ENCODE assay signal across 9 mouse cellular contexts in genomic region chr13:52821571-52821970, GRCm38 (mm10).
DNase-seq lines count a peak whose midpoint lies in the region; ATAC-seq and TF ChIP-seq lines count a peak whose summit lies in the region.
"Had no signal": no experiment of that assay in that cellular context is flagged by ENCODE, and none has a peak within 500 bp of the region (broad histone marks: within the 10 kb centered on the region; RNA-seq: fewer than 3 reads in every experiment).

No protein-coding gene starts in this region.

- DNase-seq in forebrain, embryonic 14.5 days (ENCODE audit: low spot score) = no peak
- DNase-seq in heart, adult 18-20 months = peak; percentile 64 to 74
- peak; percentile 66 for DNase-seq in kidney, postnatal 0 days (ENCODE audit: low spot score)
- DNase-seq in lung, postnatal 36 days = peak; percentile 73
- no peak for DNase-seq in frontal cortex, adult 2 months (ENCODE audit: extremely low spot score in 1 of 2, low spot score in 1 of 2)
- DNase-seq in right cerebral cortex, postnatal 25 days = no peak
- no peak for DNase-seq in forebrain, postnatal 0 days

- no peak overlapping the region; the same call in 1 of the 2 replicates for H3K27ac ChIP-seq in forebrain, embryonic 16.5 days (ENCODE audit: low read length)
- H3K27ac ChIP-seq in forebrain, embryonic 14.5 days (ENCODE audit: low read depth, low read length) = no peak overlapping the region
- peak overlapping the region; percentile 81 for H3K27ac ChIP-seq in kidney, postnatal 0 days
- H3K27ac ChIP-seq in forebrain, postnatal 0 days (ENCODE audit: low read depth, low read length) = no peak overlapping the region

- peaks cover 29% of the 10 kb centered on the region for H3K4me1 ChIP-seq in forebrain, embryonic 16.5 days (replicated peaks; ENCODE audit: control insufficient read depth, insufficient read depth, low read length)
- H3K4me1 ChIP-seq in forebrain, embryonic 14.5 days (ENCODE audit: control insufficient read depth, insufficient read depth, low read length) = peaks cover 17% of the 10 kb centered on the region
- peaks cover 34% of the 10 kb centered on the region for H3K4me1 ChIP-seq in kidney, postnatal 0 days (replicated peaks; ENCODE audit: insufficient read depth, low read length)
- peaks cover 24% of the 10 kb centered on the region for H3K4me1 ChIP-seq in forebrain, postnatal 0 days (ENCODE audit: insufficient read depth)

- TF ChIP-seq CTCF in kidney, postnatal 0 days (IDR thresholded peaks at IDR 0.05; ENCODE audit: low read depth) = no peak
- no peak for TF ChIP-seq CTCF in forebrain, postnatal 0 days (IDR thresholded peaks at IDR 0.05; ENCODE audit: low read depth)

- H3K27me3 ChIP-seq in forebrain, embryonic 16.5 days (replicated peaks; ENCODE audit: control insufficient read depth, insufficient read depth, low read length) = no peaks in the 10 kb centered on the region
- H3K27me3 ChIP-seq in forebrain, embryonic 14.5 days (replicated peaks; ENCODE audit: control insufficient read depth, insufficient read depth, low read length) = no peaks in the 10 kb centered on the region
- no peaks in the 10 kb centered on the region for H3K27me3 ChIP-seq in kidney, postnatal 0 days (ENCODE audit: insufficient read depth, low read length)
- H3K27me3 ChIP-seq in forebrain, postnatal 0 days (ENCODE audit: insufficient read depth, low read length) = no peaks in the 10 kb centered on the region
- H3K27me3 ChIP-seq: CH12.LX had no signal

- no peak for ATAC-seq in forebrain, embryonic 16.5 days
- no peak for ATAC-seq in forebrain, embryonic 14.5 days
- ATAC-seq in kidney, postnatal 0 days (replicated peaks; ENCODE audit: low FRiP score, low read depth) = no peak
- ATAC-seq in forebrain, postnatal 0 days = no peak

- WGBS in forebrain, embryonic 16.5 days = 32% methylated on average over 9 of the region's 9 CpGs
- WGBS in forebrain, embryonic 14.5 days = 30% methylated on average over 9 of the region's 9 CpGs
- WGBS in kidney, postnatal 0 days = 13% methylated on average over 9 of the region's 9 CpGs
- WGBS in forebrain, postnatal 0 days = 41% methylated on average over 9 of the region's 9 CpGs

- H3K4me3 ChIP-seq in forebrain, embryonic 16.5 days (replicated peaks; ENCODE audit: low read length) = no peak overlapping the region
- H3K4me3 ChIP-seq in forebrain, embryonic 14.5 days (ENCODE audit: low read depth, low read length) = no peak overlapping the region
- H3K4me3 ChIP-seq in kidney, postnatal 0 days (replicated peaks; ENCODE audit: low read depth, low read length) = no peak overlapping the region
- no peak overlapping the region for H3K4me3 ChIP-seq in forebrain, postnatal 0 days (ENCODE audit: low read depth, low read length)

- no peaks in the 10 kb centered on the region for H3K36me3 ChIP-seq in forebrain, embryonic 16.5 days (ENCODE audit: control insufficient read depth, insufficient read depth)
- no peaks in the 10 kb centered on the region for H3K36me3 ChIP-seq in forebrain, embryonic 14.5 days (ENCODE audit: control insufficient read depth, insufficient read depth, low read length)
- H3K36me3 ChIP-seq in kidney, postnatal 0 days (ENCODE audit: insufficient read depth, low read length) = no peaks in the 10 kb centered on the region
- no peaks in the 10 kb centered on the region for H3K36me3 ChIP-seq in forebrain, postnatal 0 days (ENCODE audit: insufficient read depth)

- H3K9me3 ChIP-seq in forebrain, embryonic 16.5 days (ENCODE audit: control insufficient read depth, low read length) = no peaks in the 10 kb centered on the region
- no peaks in the 10 kb centered on the region for H3K9me3 ChIP-seq in forebrain, embryonic 14.5 days (replicated peaks; ENCODE audit: control insufficient read depth, low read length)
- H3K9me3 ChIP-seq in kidney, postnatal 0 days (replicated peaks; ENCODE audit: low read length) = no peaks in the 10 kb centered on the region
- no peaks in the 10 kb centered on the region for H3K9me3 ChIP-seq in forebrain, postnatal 0 days (ENCODE audit: low read length)

- H3K4me2 ChIP-seq in forebrain, embryonic 16.5 days (ENCODE audit: low read length) = no peak overlapping the region
- H3K4me2 ChIP-seq in forebrain, embryonic 14.5 days (ENCODE audit: low read length) = no peak overlapping the region
- H3K4me2 ChIP-seq in kidney, postnatal 0 days (ENCODE audit: low read length) = no peak overlapping the region
- H3K4me2 ChIP-seq in forebrain, postnatal 0 days (ENCODE audit: low read depth) = no peak overlapping the region

- 0 out of 2 replicates have a peak overlapping the region, but pooled peaks have one; percentile 30 for H3K9ac ChIP-seq in forebrain, embryonic 16.5 days (replicated peaks; ENCODE audit: low read depth, low read length)
- H3K9ac ChIP-seq in forebrain, embryonic 14.5 days (ENCODE audit: low read length) = no peak overlapping the region
- no peak overlapping the region for H3K9ac ChIP-seq in kidney, postnatal 0 days (ENCODE audit: low read depth, low read length)
- H3K9ac ChIP-seq in forebrain, postnatal 0 days = no peak overlapping the region

Comparison
In these comparisons a context has a peak if more than half of its experiments do, and no peak if none do; other contexts are left out.
1. DNase-seq: peak in heart, adult 18-20 months (2 of 2), kidney, postnatal 0 days (single experiment) and lung, postnatal 36 days (single experiment); none in forebrain, embryonic 14.5 days (single experiment), frontal cortex, adult 2 months (0 of 2), right cerebral cortex, postnatal 25 days (single experiment) and forebrain, postnatal 0 days (single experiment).